8 mouse cellular contexts compared by ENCODE assay signal in the genomic region with DNA sequence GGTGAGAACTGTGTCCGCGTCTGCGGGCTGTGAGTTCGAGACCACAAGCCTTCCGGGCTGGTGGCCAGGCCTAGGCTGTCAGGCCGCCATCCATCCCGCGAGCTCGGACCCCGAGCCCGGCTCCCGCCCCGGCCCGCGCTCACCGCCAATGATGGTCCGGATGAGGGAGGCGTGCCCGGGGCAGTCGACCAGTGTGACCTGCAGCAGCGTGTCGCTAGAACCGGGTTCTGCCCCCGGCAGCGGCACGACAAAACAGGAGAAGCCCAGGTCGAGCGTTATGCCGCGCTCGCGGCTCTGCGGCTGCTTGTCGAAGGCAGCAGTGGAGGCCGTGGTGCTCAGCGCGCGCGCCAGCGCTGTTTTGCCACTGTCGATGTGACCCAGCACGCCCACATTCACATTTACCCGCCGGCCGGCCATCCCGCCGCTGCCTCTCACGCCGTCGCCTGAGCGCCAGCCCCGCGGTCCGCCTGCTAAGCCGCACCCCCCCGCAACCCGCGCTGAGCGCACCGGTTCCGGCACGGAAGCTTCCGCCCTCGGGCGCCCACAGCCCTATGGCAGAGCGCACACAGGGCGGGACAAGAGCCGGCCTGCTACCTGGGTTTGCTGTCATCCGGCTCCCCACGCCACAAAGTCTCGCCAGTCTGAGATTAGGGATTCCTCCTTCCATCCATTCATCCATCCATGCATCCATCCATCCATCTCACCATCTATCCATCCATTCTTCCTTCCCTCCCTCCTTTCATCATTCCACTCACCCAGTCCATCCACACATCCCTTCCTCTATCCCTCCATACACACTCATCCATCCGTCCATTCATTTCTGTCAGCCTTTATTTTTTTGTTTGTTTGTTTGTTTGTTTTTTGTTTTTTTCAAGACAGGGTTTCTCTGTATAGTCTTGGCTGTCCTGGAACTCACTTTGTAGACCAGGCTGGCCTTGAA. TPM values are rescaled to one million over a fixed set of nuclear protein-coding genes. Genes with fewer than 3 reads are reported as not detected.
A peak's percentile ranks its signal among the peaks of the same experiment; 100 is the strongest.
DNase-seq lines count a peak whose midpoint lies in the region; ATAC-seq and TF ChIP-seq lines count a peak whose summit lies in the region.

A gene (minus strand): TSS at position 477 of the 940 bp plus-strand sequence.

- no peaks in the 10 kb centered on the region for H3K36me3 ChIP-seq in hindbrain, embryonic 16.5 days (ENCODE audit: control insufficient read depth, insufficient read depth, low read length)

- peak within 1 kb of the TSS; percentile 78 for H3K4me2 ChIP-seq in hindbrain, embryonic 16.5 days (ENCODE audit: low read length)

- H3K4me1 ChIP-seq in hindbrain, embryonic 16.5 days (ENCODE audit: control insufficient read depth, insufficient read depth, low read depth, low read length): peaks cover 7% of the 10 kb centered on the region

- peak; percentile 52 for DNase-seq in WW6 (ENCODE audit: low read depth, low spot score)
- DNase-seq in cerebellum, postnatal 4 days (ENCODE audit: low spot score in 2 of 2): peak; percentile 66 to 89
- DNase-seq in gastrocnemius, adult 2 months: peak; percentile 88
- peak; percentile 84 to 86 for DNase-seq in left cerebral cortex, adult 18-20 months (ENCODE audit: low spot score in 2 of 2)
- peak; percentile 90 to 91 for DNase-seq in lung, postnatal 4 days
- peak; percentile 87 for DNase-seq in retina, postnatal 1 day
- peak; percentile 95 for DNase-seq in thymus, postnatal 4 days

- WGBS in hindbrain, embryonic 16.5 days: 1% methylated on average over 58 of the region's 72 CpGs

- peak within 1 kb of the TSS; percentile 80 for H3K4me3 ChIP-seq in gastrocnemius, adult 2 months
- H3K4me3 ChIP-seq in hindbrain, embryonic 16.5 days (ENCODE audit: low read length): peak within 1 kb of the TSS; percentile 74

- ATAC-seq in hindbrain, embryonic 16.5 days: peak; percentile 96

- intact Hi-C loops in gastrocnemius, adult 2 months (cut with DNase I): loop anchor here (1.0 to 5.0 kb wide), 2 partner anchors 19 to 71 kb away; a partner anchor contains a TSS

- no peak for TF ChIP-seq CTCF in gastrocnemius, adult 2 months (IDR thresholded peaks at IDR 0.05)

- H3K9ac ChIP-seq in hindbrain, embryonic 16.5 days (ENCODE audit: low read depth, low read length): peak within 1 kb of the TSS; percentile 89

- no peaks in the 10 kb centered on the region; the same call in 1 of the 2 replicates for H3K27me3 ChIP-seq in hindbrain, embryonic 16.5 days (replicated peaks; ENCODE audit: control insufficient read depth, insufficient read depth, low read length)

- H3K9me3 ChIP-seq in hindbrain, embryonic 16.5 days (ENCODE audit: control insufficient read depth, low read length): no peaks in the 10 kb centered on the region

- H3K27ac ChIP-seq in gastrocnemius, adult 2 months: peak within 1 kb of the TSS; percentile 75
- peak within 1 kb of the TSS; percentile 66 for H3K27ac ChIP-seq in hindbrain, embryonic 16.5 days (ENCODE audit: low read depth, low read length)

RNA-seq across cellular contexts. Expression of the gene that starts here (rescaled TPM):
- total RNA-seq in gastrocnemius, adult 2 months (2021): 1 to 10 TPM; 8.1 to 8.2 TPM
- polyA plus RNA-seq in hindbrain, embryonic 16.5 days (2015; fragmentation: Nextera tagmentation; extraction: Ambion mirVana): 24.4 and 24.9 TPM in 2 replicates
- 10 to 100 TPM; 21.5 to 22.9 TPM for total RNA-seq in left cerebral cortex, adult 18-20 months (2021)

Comparison
In these comparisons a context has a peak if more than half of its experiments do, and no peak if none do; other contexts are left out.
1. Peak in every context shown above with its lines: DNase-seq, ATAC-seq, H3K4me3 ChIP-seq and H3K27ac ChIP-seq.